Mouse (Mus musculus) induced T-regulatory cell, adult 2 months (primary cell): ENCODE measurements around the gene Kmt5b.
A peak's percentile ranks its signal among the peaks of the same experiment; 100 is the strongest.

Experiments used
- DNase-seq: peaks from one replicate; pipeline ENCODE4 v3.0.0-alpha.2; 2012; ENCODE audit warnings: low read depth

The Kmt5b gene

DNA sequence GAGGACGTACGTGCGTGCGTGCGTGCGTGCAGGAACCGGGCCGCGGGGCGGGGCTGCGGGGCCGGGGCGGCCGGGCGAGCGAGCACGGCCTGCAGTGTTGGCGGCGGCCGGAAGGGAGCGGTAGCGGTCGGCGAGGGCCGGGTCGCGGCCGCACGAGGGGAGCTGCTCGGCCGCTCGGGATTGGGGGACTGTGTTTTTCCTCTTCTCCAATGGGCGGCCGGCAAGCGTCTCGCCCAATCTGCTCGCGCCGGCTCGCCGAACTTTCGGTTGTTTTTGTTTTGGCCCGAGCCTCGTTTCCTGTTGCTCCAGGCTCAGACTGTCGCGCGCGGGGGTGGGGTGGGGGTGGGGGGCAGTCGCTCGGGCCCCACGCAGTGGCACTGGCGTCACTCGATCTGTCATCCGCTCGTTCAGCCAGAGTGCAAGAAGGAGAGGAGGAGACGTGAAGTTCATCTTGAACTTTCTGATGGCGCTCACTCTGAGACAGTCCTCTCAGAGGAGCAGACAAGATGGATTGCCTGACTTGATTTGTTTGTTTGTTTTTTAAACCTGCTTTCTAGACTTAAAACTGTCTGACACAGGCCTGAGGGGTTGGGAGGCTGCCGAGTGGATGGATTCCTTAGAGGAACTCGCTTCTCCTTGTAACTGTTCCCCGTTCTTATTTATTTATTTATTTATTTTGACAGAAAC lies 1.6 kb downstream of the Kmt5b start:
- DNase-seq, result peak; percentile 97

- peak; percentile 32 for DNase-seq
Observed at GRCm38 (mm10) chr19:3769533-3769932, 2.3 kb downstream of the Kmt5b start.

DNA sequence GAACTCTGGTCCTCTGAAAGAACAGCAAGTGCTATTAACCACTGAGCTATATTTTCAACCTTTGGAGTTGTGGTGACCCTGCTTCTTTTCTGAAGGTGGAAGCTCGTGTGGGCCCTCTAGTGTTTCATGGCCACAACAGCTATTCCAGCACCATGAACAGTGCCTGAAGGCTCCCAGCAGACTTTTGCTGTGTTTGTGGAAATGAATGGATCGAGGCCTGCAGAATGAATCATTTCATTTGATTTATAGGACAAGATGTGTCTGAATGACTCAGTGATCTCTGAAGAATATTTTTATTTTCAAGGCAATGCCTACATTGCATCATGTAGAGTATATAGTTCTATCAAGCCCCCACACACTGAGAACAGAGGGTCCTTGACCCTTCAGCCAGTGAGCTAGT lies 6.9 kb downstream of the Kmt5b start:
- peak; percentile 39 for DNase-seq

- DNase-seq, result no peak
Observed at GRCm38 (mm10) chr19:3778713-3779112, 11.5 kb downstream of the Kmt5b start.

- DNase-seq, result no peak
Observed at GRCm38 (mm10) chr19:3790077-3790476, 22.9 kb downstream of the Kmt5b start.

DNA sequence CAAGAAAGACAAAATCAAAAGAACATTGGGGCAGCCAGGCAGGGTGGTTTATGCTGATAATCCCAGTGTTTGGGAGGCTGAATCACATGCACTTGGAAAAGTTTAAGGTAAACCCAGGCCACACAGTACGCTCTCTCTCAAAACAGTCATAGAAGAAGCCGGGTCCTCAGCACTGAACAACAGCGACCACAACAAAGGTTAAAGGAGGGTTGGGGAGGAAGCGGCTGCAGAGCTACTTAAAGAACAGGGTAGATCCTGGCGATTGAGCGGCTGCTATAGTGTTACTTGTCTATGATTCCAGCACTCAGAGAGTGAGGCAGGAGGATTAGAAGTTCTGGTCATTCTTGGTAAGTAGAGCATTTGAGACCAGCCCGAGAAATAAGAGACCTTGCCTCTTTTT lies 38.3 kb downstream of the Kmt5b start:
- DNase-seq, result peak; percentile 38

GRCm38 (mm10) chr19:3810536-3811233 lies 43.5 kb downstream of the Kmt5b start:
- DNase-seq, result no peak

GRCm38 (mm10) chr19:3814461-3814860 lies 47.2 kb downstream of the Kmt5b start:
- DNase-seq, result no peak

- no peak for DNase-seq
Observed at GRCm38 (mm10) chr19:3815824-3816223, 48.6 kb downstream of the Kmt5b start.

- no peak for DNase-seq
Observed at GRCm38 (mm10) chr19:3819080-3819479, 51.9 kb downstream of the Kmt5b start.

DNA sequence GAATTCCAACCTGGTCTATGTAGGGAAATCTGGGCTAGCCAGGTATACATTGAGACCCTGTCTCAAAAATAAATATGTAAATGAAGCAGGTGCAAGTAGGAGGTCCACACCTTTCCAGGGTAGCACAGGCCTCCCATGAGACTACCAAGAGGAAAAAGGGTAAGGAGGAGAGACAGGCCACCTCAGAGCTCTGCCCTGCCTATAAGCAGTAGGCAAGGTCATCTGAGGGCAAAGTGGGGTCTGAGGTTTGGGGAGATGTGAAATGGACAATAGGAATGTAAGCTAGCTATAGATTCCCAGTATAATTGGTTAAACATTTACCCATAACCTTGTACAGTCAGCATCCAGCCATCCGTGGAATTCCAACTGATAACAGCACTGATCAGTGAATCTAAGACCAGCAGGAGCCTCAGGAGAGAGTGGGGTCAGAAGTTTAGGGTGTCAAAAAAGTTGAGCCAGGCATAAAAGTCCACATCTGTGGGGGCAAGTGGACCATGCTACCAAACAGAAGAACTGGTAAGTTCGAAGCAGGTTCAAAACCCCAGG lies 52.8 kb downstream of the Kmt5b start:
- no peak for DNase-seq

DNA sequence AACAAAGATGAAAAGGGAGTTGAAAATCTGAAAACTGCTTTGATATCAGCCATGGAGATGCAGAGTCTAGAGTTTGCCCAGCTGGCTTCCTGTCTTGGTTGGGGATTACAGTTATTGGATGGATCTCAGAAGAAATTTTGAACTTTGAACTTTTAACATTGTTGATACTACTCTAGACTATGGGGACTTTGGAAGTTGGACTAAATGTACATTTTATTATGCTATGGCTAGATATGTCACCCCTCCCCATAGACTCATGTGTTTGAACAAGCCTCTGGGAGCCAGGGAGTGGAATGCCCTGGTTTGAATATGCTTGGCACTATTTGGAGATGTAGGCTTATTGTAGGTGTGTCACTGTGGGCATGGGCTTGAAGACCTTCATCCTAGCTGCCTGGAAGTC lies 57.8 kb downstream of the Kmt5b start:
- no peak for DNase-seq

GRCm38 (mm10) chr19:3829863-3830262 lies 62.6 kb downstream of the Kmt5b start:
- no peak for DNase-seq

GRCm38 (mm10) chr19:3831716-3832115 lies 64.5 kb downstream of the Kmt5b start:
- DNase-seq, result no peak

- no peak for DNase-seq
Observed at GRCm38 (mm10) chr19:3832851-3833353, 65.7 kb downstream of the Kmt5b start.

- DNase-seq, result no peak
Observed at GRCm38 (mm10) chr19:3834301-3834700, 67.1 kb downstream of the Kmt5b start.

DNA sequence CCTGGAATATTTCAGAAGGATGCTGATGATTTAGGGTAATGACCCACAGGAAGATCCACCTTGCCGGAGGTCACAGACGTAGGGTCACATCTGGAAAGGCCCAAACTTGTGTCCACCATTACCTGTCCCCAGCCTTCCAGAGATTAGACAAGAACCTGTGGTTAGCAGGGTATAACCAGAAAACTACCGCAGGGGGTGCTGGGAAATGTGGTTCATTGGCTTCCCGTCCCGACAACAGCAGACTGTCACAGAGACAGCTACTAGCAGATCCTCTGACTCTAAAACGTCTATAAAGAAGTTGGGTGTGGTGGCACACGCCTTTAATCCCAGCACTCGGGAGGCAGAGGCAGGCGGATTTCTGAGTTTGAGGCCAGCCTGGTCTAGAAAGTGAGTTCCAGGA lies 69.6 kb downstream of the Kmt5b start:
- DNase-seq, result peak; percentile 38

DNA sequence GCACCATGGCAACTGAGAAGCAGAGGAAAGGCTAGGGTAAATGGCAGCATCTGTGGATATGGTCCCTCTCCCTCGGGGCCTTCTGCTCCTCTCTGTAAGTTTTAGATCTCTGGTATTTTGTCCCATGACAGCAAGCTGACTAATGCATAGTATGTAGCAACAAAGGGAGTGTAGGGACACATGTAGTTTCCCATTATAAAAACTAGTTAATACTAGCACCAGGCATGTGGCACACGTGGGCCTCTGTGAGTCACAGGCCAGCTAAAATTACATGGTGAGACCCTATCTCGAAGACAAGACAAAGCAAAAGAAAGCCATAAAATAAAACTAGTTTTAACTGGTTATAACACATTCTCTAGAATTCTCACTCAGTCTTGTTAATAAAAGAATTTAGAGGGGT lies 71.7 kb downstream of the Kmt5b start:
- DNase-seq, result no peak

DNA sequence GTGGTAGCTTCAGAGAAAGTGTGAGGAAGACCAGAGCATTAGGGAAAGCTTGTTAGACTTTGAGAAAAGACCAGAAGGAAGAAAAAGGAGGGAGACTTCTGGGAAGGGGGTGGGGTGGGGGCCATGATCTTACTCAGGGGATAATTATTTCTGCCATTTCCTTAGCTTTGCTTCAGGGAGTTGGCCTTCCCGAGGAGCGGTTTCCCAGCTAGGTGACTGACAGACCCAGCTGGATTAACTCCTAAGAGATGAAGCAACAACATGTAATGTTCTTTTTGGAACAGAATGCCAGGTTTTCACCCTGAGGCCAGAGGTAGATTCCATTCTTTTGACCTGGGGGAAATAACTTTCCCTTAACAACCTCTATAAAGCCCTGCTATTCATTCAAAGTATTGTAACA lies 72.5 kb downstream of the Kmt5b start:
- DNase-seq, result no peak

DNA sequence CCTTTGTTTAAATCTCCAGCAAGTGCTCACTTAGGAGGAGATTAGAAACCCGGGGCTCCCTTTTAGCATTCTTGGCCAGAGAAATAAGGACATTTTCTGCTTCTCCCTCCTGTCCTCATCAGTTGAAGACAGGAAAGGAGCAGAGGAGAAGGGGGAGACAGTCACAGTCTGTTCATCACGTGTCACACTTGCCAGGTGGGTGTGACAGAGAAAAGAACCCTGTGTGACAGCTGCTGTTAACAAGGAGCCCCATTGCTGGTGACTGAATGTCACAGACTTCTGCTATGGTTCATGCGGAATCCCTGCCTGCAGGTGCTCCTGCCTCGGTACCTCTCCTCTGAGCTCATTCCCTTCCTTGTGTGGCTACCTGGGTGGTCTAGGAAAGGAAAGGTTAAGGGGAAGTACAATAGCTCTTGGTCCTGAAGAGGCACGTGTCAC lies 73.0 kb downstream of the Kmt5b start:
- DNase-seq, result no peak

GRCm38 (mm10) chr19:3840685-3841084 lies 73.5 kb downstream of the Kmt5b start:
- DNase-seq, result no peak

- no peak for DNase-seq
Observed at GRCm38 (mm10) chr19:3842359-3843148, 75.3 kb downstream of the Kmt5b start.
